Mouse (Mus musculus): ENCODE measurements around the gene Svep1. TPM values are rescaled to one million over a fixed set of nuclear protein-coding genes. Genes with fewer than 3 reads are reported as not detected.

Svep1 gene
- polyA plus RNA-seq, 1 experiment from 2014 or later, result 1.6 TPM

DNA sequence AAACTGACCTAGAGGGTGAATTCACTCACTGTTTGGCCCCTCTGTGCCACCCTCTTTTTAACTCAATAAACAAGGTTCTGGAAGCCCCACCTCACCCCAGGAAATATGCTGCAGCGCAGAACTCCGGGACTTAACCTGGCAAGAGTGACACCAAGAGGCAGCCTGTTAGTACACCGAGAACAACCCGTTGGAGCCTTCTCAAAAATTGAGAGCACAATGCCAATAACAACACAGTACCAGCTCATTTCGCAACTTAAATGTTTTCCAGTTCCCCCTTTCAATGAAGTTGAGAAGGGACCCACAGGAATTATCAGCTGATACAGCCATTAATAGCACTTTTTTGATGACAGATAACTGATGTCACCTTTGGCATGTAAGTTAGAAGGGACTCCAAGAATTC is 38.3 kb downstream of the Svep1 start:
- Histone ChIP-seq H3K4me1 (ENCODE audit: control insufficient read depth, insufficient read depth, low read length) (peaks cover 13% of the 10 kb centered on the region; the same call in 1 of the 2 replicates), H3K9ac (ENCODE audit: low read length) (no peak overlapping the region), H3K4me2 (ENCODE audit: low read depth, severe bottlenecking) (no peak overlapping the region), H3K4me3 (ENCODE audit: low read depth, low read length) (no peak overlapping the region), H3K9me3 (ENCODE audit: control insufficient read depth, low read length) (no peaks in the 10 kb centered on the region), H3K36me3 (ENCODE audit: control insufficient read depth, insufficient read depth, low read length) (no peaks in the 10 kb centered on the region), H3K27ac (replicated peaks; ENCODE audit: low read depth, low read length) (no peak overlapping the region), H3K27me3 (ENCODE audit: control insufficient read depth, insufficient read depth, low read length) (no peaks in the 10 kb centered on the region)
- WGBS, result 85% methylated on average over 5 of the region's 5 CpGs
- ATAC-seq (ENCODE audit: insufficient number of reproducible peaks, low FRiP score, low TSS enrichment, low read depth), result no peak
- no peak for DNase-seq (ENCODE audit: low spot score)

GRCm38 (mm10) chr4:58165711-58166110 is 40.9 kb downstream of the Svep1 start:
- no peak overlapping the region for H3K4me2 ChIP-seq (ENCODE audit: low read depth, severe bottlenecking)
- H3K27ac ChIP-seq (replicated peaks; ENCODE audit: low read depth, low read length), result no peak overlapping the region
- no peak overlapping the region for H3K4me3 ChIP-seq (ENCODE audit: low read depth, low read length)
- ATAC-seq (ENCODE audit: insufficient number of reproducible peaks, low FRiP score, low TSS enrichment, low read depth) (no peak), DNase-seq (ENCODE audit: low spot score) (no peak)
- no peaks in the 10 kb centered on the region for H3K36me3 ChIP-seq (ENCODE audit: control insufficient read depth, insufficient read depth, low read length)
- H3K9me3 ChIP-seq (ENCODE audit: control insufficient read depth, low read length), result no peaks in the 10 kb centered on the region
- H3K9ac ChIP-seq (ENCODE audit: low read length), result no peak overlapping the region
- WGBS, result 73% methylated on average over 7 of the region's 7 CpGs
- H3K27me3 ChIP-seq (ENCODE audit: control insufficient read depth, insufficient read depth, low read length), result no peaks in the 10 kb centered on the region
- peaks cover 6% of the 10 kb centered on the region; the same call in 1 of the 2 replicates for H3K4me1 ChIP-seq (ENCODE audit: control insufficient read depth, insufficient read depth, low read length)

GRCm38 (mm10) chr4:58161901-58162300 is 44.8 kb downstream of the Svep1 start:
- WGBS, result 89% methylated on average over 2 of the region's 2 CpGs
- Histone ChIP-seq H3K27ac (replicated peaks; ENCODE audit: low read depth, low read length) (no peak overlapping the region), H3K36me3 (ENCODE audit: control insufficient read depth, insufficient read depth, low read length) (no peaks in the 10 kb centered on the region), H3K4me2 (ENCODE audit: low read depth, severe bottlenecking) (no peak overlapping the region), H3K9ac (ENCODE audit: low read length) (no peak overlapping the region), H3K4me3 (ENCODE audit: low read depth, low read length) (no peak overlapping the region), H3K27me3 (ENCODE audit: control insufficient read depth, insufficient read depth, low read length) (no peaks in the 10 kb centered on the region), H3K4me1 (ENCODE audit: control insufficient read depth, insufficient read depth, low read length) (0 out of 2 replicates have a peak, but pooled peaks cover 2% of the 10 kb centered on the region), H3K9me3 (ENCODE audit: control insufficient read depth, low read length) (no peaks in the 10 kb centered on the region)
- DNase-seq (ENCODE audit: low spot score) (no peak), ATAC-seq (ENCODE audit: insufficient number of reproducible peaks, low FRiP score, low TSS enrichment, low read depth) (no peak)

DNA sequence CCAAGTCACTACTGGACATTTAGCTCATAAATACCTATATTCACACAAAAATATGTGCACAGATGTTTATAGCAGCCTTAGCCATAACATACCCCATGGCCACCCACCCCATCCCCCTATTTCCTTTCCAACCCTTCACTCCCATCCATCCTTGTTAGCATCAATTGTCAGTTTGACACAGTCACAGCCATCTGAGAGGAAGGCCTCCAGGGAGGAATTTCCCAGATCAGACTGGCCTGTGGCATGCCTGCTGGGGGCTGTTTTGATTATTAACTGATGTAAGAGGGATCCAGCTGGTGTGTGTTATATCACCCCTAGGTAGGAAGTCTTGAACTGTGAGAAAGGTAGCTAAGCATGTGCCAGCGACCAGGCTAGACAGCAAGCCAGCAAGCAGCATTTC is 47.1 kb downstream of the Svep1 start:
- H3K9ac ChIP-seq (ENCODE audit: low read length), result no peak overlapping the region
- ATAC-seq (ENCODE audit: insufficient number of reproducible peaks, low FRiP score, low TSS enrichment, low read depth) (no peak), DNase-seq (ENCODE audit: low spot score) (no peak)
- no peaks in the 10 kb centered on the region for H3K9me3 ChIP-seq (ENCODE audit: control insufficient read depth, low read length)
- no peaks in the 10 kb centered on the region for H3K36me3 ChIP-seq (ENCODE audit: control insufficient read depth, insufficient read depth, low read length)
- 33% methylated on average over 1 of the region's 1 CpGs for WGBS
- no peak overlapping the region for H3K4me3 ChIP-seq (ENCODE audit: low read depth, low read length)
- no peak overlapping the region for H3K4me2 ChIP-seq (ENCODE audit: low read depth, severe bottlenecking)
- H3K4me1 ChIP-seq (ENCODE audit: control insufficient read depth, insufficient read depth, low read length), result 0 out of 2 replicates have a peak, but pooled peaks cover 2% of the 10 kb centered on the region
- H3K27ac ChIP-seq (replicated peaks; ENCODE audit: low read depth, low read length), result no peak overlapping the region
- no peaks in the 10 kb centered on the region for H3K27me3 ChIP-seq (ENCODE audit: control insufficient read depth, insufficient read depth, low read length)

- DNase-seq (ENCODE audit: low spot score) (no peak), ATAC-seq (ENCODE audit: insufficient number of reproducible peaks, low FRiP score, low TSS enrichment, low read depth) (no peak)
- no peak overlapping the region for H3K4me3 ChIP-seq (ENCODE audit: low read depth, low read length)
- H3K9ac ChIP-seq (ENCODE audit: low read length), result no peak overlapping the region
- no peaks in the 10 kb centered on the region for H3K4me1 ChIP-seq (ENCODE audit: control insufficient read depth, insufficient read depth, low read length)
- H3K9me3 ChIP-seq (ENCODE audit: control insufficient read depth, low read length), result peaks cover 3% of the 10 kb centered on the region; the same call in 1 of the 2 replicates
- WGBS, result 84% methylated on average over 3 of the region's 3 CpGs
- H3K4me2 ChIP-seq (ENCODE audit: low read depth, severe bottlenecking), result no peak overlapping the region
- H3K27ac ChIP-seq (replicated peaks; ENCODE audit: low read depth, low read length), result no peak overlapping the region
- H3K36me3 ChIP-seq (ENCODE audit: control insufficient read depth, insufficient read depth, low read length), result no peaks in the 10 kb centered on the region
- no peaks in the 10 kb centered on the region for H3K27me3 ChIP-seq (ENCODE audit: control insufficient read depth, insufficient read depth, low read length)
Observed at GRCm38 (mm10) chr4:58150301-58150700, 56.4 kb downstream of the Svep1 start.

DNA sequence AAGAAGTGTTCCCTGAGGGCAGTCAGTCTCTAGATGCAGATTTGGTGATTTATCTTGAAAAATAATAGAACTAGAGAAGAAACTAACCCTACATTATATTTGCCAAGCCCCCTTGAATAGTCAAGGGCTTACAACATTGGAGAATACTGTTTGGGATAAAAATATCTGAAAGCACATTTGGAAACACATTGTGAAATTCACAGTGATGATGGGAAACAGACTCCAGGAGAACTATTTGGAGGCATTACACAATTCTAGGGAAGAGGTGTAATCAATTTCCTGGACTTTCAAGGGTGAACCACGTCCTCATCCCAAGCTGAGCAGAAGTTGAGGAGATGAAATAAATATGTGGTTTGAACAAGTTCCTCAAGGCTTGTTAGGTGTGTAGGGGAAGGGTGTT is 57.5 kb downstream of the Svep1 start:
- Histone ChIP-seq H3K4me2 (ENCODE audit: low read depth, severe bottlenecking) (no peak overlapping the region), H3K9me3 (ENCODE audit: control insufficient read depth, low read length) (peaks cover 3% of the 10 kb centered on the region; the same call in 1 of the 2 replicates), H3K4me3 (ENCODE audit: low read depth, low read length) (no peak overlapping the region), H3K27me3 (ENCODE audit: control insufficient read depth, insufficient read depth, low read length) (no peaks in the 10 kb centered on the region), H3K4me1 (ENCODE audit: control insufficient read depth, insufficient read depth, low read length) (no peaks in the 10 kb centered on the region), H3K36me3 (ENCODE audit: control insufficient read depth, insufficient read depth, low read length) (no peaks in the 10 kb centered on the region), H3K9ac (ENCODE audit: low read length) (no peak overlapping the region), H3K27ac (replicated peaks; ENCODE audit: low read depth, low read length) (no peak overlapping the region)
- ATAC-seq (ENCODE audit: insufficient number of reproducible peaks, low FRiP score, low TSS enrichment, low read depth) (no peak), DNase-seq (ENCODE audit: low spot score) (no peak)
- WGBS, result 46% methylated on average over 1 of the region's 1 CpGs

DNA sequence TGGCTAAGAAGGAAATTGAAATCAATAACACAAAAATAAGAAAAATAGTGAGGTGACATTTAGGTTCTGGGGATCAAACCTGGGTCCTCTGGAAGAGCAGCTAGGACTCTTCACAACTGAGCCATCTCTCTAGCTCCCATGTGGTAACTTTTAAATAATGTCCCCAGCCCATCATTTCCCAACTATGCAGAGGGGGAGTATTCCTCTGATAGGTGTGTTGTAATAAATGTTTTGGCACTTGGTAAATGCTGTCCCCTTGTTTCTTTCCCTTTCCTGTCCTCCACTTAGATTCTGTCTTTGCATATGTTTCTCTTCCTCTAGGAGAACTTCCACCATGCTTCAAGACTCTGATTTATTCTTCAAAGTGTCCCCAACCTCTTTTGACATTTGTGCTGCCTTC is 58.1 kb downstream of the Svep1 start:
- ATAC-seq (ENCODE audit: insufficient number of reproducible peaks, low FRiP score, low TSS enrichment, low read depth), result no peak
- Histone ChIP-seq H3K9ac (ENCODE audit: low read length) (no peak overlapping the region), H3K4me2 (ENCODE audit: low read depth, severe bottlenecking) (no peak overlapping the region), H3K4me1 (ENCODE audit: control insufficient read depth, insufficient read depth, low read length) (no peaks in the 10 kb centered on the region), H3K27me3 (ENCODE audit: control insufficient read depth, insufficient read depth, low read length) (no peaks in the 10 kb centered on the region), H3K4me3 (ENCODE audit: low read depth, low read length) (no peak overlapping the region), H3K36me3 (ENCODE audit: control insufficient read depth, insufficient read depth, low read length) (no peaks in the 10 kb centered on the region), H3K27ac (replicated peaks; ENCODE audit: low read depth, low read length) (no peak overlapping the region), H3K9me3 (ENCODE audit: control insufficient read depth, low read length) (peaks cover 3% of the 10 kb centered on the region; the same call in 1 of the 2 replicates)
- DNase-seq (ENCODE audit: low spot score), result no peak

- no peak overlapping the region for H3K9ac ChIP-seq (ENCODE audit: low read length)
- 99% methylated on average over 2 of the region's 2 CpGs for WGBS
- no peak overlapping the region for H3K27ac ChIP-seq (replicated peaks; ENCODE audit: low read depth, low read length)
- DNase-seq (ENCODE audit: low spot score), result no peak
- H3K9me3 ChIP-seq (ENCODE audit: control insufficient read depth, low read length), result peaks cover 3% of the 10 kb centered on the region; the same call in 1 of the 2 replicates
- no peaks in the 10 kb centered on the region for H3K4me1 ChIP-seq (ENCODE audit: control insufficient read depth, insufficient read depth, low read length)
- H3K36me3 ChIP-seq (ENCODE audit: control insufficient read depth, insufficient read depth, low read length), result no peaks in the 10 kb centered on the region
- no peak overlapping the region for H3K4me2 ChIP-seq (ENCODE audit: low read depth, severe bottlenecking)
- no peak overlapping the region for H3K4me3 ChIP-seq (ENCODE audit: low read depth, low read length)
- ATAC-seq (ENCODE audit: insufficient number of reproducible peaks, low FRiP score, low TSS enrichment, low read depth), result no peak
- no peaks in the 10 kb centered on the region for H3K27me3 ChIP-seq (ENCODE audit: control insufficient read depth, insufficient read depth, low read length)
Observed at GRCm38 (mm10) chr4:58146676-58147075, 60.0 kb downstream of the Svep1 start.
